Mouse (Mus musculus): Measurements from ENCODE around the gene Nav2.

GRCm38 (mm10) chr7:49307717-49308116 is 399.2 kb downstream of the Nav2 start:
- TF ChIP-seq POLR2A (IDR thresholded peaks at IDR 0.05; ENCODE audit: insufficient read depth, low read length) (no peak), CTCF (IDR thresholded peaks at IDR 0.05; ENCODE audit: low read depth, low read length) (no peak)

Data from ES-Bruce4 (cell line).